Mouse (Mus musculus) olfactory bulb, adult 2 months (tissue): ENCODE results near the gene Casz1. TPM values are rescaled to one million over a fixed set of nuclear protein-coding genes. Genes with fewer than 3 reads are reported as not detected.

Experiments
- H3K27ac ChIP-seq: fragments of 200-500 bp; 2 replicates; pipeline ENCODE4 v1.5.1; 2012; ENCODE audit warnings: low read depth, low read length; ENCODE audit not compliant: insufficient read depth
- H3K4me1 ChIP-seq: fragments of 200-500 bp; 2 replicates; pipeline ENCODE4 v1.6.1; 2012; ENCODE audit warnings: low read length; ENCODE audit not compliant: control insufficient read depth, insufficient read depth
- H3K4me3 ChIP-seq: fragments of 200-500 bp; 2 replicates; pipeline ENCODE4 v1.5.1; 2012; ENCODE audit warnings: mild to moderate bottlenecking, low read depth, low read length, moderate library complexity; ENCODE audit not compliant: insufficient read depth
- CTCF ChIP-seq: fragments of 200-500 bp; IDR thresholded peaks from 2 replicates; pipeline ENCODE4 v1.5.1; 2012; ENCODE audit warnings: low read depth, mild to moderate bottlenecking, low read length, moderate library complexity; ENCODE audit not compliant: insufficient read depth
- POLR2A ChIP-seq: fragments of 200-500 bp; IDR thresholded peaks from 2 replicates; pipeline ENCODE4 v1.6.1; 2012; ENCODE audit warnings: mild to moderate bottlenecking, low read depth, low read length, moderate library complexity; ENCODE audit not compliant: insufficient read depth
- WGBS: fragments of 180-500 bp; shearing (Covaris S2); methylation state at CpG from one replicate; pipeline ENCODE4 v1.1.7; 2018; 5-methylcytosine and 5-hydroxymethylcytosine counted together
- polyA plus RNA-seq: library from polyadenylated mRNA; stranded (reverse); fragments of >200 nt; gene quantifications from 2 replicates; pipeline ENCODE4 v1.2.4, GENCODE M21; 2012; ENCODE audit warnings: low replicate concordance; ENCODE audit not compliant: missing spikeins, insufficient read depth, insufficient read length

The Casz1 gene
- polyA plus RNA-seq, 1 experiment = not detected

DNA sequence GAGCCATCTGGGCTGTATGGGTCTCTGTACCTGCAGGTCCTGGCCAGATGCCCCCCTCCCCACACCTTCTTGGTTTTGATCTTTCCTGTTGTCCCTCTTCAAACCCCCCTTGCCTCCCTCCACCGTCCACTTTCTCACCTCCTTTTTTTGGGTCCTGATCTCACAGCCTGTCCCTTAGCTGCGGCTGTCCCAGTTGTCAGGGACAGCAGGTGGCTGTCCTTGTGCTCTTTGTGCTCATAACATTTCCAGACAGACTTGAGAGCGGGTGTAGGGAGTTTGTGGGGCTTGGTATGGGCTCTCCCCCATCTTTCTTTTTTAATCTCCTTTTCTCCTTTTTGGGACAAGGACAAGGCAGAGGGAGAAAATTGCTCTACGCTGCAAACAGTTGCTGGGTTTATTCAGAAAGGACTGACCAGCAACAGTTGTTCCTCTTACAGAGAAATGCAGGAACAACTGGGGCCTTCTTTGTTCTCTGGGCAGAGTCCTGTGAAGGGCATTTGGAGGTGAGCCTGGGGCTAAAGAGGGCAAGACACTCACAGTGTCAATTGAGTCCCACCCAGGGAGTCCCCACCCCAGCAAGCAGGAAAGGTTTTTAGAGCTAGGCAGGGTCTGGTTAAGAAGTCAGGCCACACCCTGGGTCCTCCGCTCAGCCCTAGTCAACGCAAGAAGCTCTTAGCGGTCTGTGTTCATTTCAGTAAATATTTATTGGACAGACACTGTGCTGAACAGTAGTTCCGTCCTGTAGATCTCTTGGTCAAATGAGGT lies 108.8 kb downstream of the Casz1 start:
- Histone ChIP-seq H3K4me1 (peaks cover 6% of the 10 kb centered on the region), H3K27ac (no peak overlapping the region), H3K4me3 (no peak overlapping the region)
- 82% methylated on average over 8 of the region's 8 CpGs for WGBS
- TF ChIP-seq POLR2A = no peak
- no peak for TF ChIP-seq CTCF

- 64% methylated on average over 10 of the region's 10 CpGs for whole genome bisulfite sequencing
- no peak overlapping the region for H3K4me3 ChIP-seq
- no peak overlapping the region for H3K27ac ChIP-seq
- TF ChIP-seq POLR2A = no peak
- TF ChIP-seq CTCF = no peak
- H3K4me1 ChIP-seq = peaks cover 7% of the 10 kb centered on the region; the same call in 1 of the 2 replicates
These were observed 110.8 kb downstream of the Casz1 start for GRCm38 (mm10) chr4:148914863-148915622.

- no peak overlapping the region for H3K4me3 ChIP-seq
- no peak overlapping the region for H3K27ac ChIP-seq
- TF ChIP-seq POLR2A (no peak), CTCF (no peak)
- WGBS = 91% methylated on average over 15 of the region's 15 CpGs
- peaks cover 7% of the 10 kb centered on the region; the same call in 1 of the 2 replicates for H3K4me1 ChIP-seq
These were observed 111.6 kb downstream of the Casz1 start for GRCm38 (mm10) chr4:148915849-148916248.

DNA sequence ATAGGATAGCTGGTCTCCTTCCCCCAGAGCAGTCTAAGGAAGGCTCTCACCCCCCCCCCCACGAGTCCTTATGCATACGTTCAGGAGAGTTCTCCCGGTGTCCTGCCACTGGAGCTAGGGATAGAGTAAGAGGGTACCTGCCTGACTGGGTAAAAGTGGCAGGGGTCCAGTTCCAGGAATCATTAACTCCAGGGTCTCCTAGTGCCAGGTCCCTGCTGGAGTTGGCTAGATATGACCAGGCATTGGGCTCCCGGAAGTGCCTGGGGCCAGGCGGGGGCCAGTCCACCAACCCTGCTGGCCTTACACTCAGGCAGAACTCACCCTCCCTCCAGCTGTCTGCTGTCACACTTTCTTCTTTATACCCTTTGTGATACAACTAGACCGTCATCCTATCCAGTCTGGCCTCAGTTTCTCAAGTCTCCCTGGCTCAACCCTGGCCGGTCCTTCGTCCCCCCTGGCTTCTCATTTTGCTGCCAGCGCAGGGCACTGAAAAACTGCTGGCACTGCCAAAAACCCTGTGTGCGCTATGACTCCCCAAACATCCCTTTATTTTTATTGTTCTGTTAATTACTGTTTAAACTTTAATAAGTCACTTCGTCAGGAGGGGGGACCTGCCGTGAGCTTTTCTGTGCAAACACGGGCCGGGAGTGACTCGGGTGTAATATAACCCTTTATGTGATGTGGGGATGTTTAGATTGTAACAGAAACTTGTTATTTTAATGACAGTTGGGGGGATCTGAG lies 114.6 kb downstream of the Casz1 start:
- Histone ChIP-seq H3K4me1 (peaks cover 13% of the 10 kb centered on the region), H3K4me3 (no peak overlapping the region), H3K27ac (no peak overlapping the region)
- WGBS = 54% methylated on average over 15 of the region's 15 CpGs
- no peak for TF ChIP-seq CTCF
- TF ChIP-seq POLR2A = no peak

DNA sequence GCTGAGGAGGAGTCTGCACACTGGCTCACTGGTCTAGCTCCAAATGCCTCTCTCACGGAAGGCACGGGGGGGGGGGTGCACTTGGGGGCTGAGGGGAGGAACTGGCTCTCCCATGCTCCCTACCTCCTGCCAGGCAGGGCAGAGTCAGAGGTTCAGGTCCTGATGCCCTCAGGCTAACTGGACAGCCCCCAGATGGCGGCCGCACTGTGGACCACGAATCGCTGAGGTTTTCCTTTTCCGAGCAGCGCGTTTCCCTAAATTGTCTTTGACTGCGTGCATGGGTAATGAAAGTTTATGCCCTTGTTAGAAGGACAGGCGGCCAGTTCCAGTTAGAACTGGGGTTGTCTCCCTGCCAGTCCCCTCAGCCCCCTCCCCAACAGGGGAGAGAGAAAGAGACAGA lies 116.4 kb downstream of the Casz1 start:
- H3K4me1 ChIP-seq = peaks cover 14% of the 10 kb centered on the region
- no peak overlapping the region for H3K4me3 ChIP-seq
- no peak overlapping the region for H3K27ac ChIP-seq
- no peak for TF ChIP-seq CTCF
- TF ChIP-seq POLR2A = no peak
- 53% methylated on average over 11 of the region's 11 CpGs for WGBS

DNA sequence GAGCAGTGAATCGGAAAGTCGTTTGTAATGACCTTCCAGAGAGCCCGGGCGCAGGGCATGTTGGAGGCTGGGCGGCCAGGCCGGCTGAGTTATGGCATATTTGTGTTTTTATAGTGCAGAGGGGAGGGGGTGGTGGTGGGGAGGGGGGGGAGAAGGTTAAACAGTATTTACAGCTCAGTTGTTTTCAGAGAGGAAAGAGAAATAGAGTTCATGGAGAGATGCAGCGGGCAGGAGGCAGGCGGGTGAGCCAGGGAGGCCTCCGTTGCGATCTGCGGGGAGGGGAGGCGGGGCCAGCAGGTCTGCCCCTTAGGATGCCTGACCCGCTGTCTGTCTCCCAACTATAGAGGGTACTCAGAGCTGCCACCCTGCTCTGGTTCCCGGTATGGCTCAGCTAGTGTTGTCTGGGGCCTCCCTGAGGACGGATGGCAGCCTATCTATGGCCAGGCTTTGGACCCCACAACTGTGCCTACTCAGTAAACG lies 118.0 kb downstream of the Casz1 start:
- Histone ChIP-seq H3K4me3 (no peak overlapping the region), H3K4me1 (peaks cover 14% of the 10 kb centered on the region), H3K27ac (no peak overlapping the region)
- TF ChIP-seq POLR2A = no peak
- no peak for TF ChIP-seq CTCF
- 60% methylated on average over 16 of the region's 16 CpGs for WGBS

DNA sequence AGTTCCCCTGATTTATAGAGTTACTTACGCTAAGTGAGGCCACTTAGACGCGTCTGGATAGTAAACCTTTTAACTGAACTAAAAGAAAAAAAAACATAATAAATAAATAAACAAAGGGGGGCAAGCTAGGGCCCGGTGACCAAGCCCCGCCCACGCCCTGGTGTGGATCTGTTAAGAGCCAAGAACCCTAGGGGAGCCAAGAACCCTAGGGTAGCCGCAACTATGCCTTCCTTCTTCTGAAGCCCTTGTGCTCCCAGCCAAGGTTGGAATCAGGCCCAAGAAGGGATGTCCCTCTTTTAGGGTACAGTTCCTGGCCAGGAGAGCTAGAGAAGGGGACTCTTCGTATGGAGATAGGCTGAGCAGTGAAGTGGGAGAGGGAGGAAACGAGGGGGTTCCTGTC lies 119.2 kb downstream of the Casz1 start:
- 69% methylated on average over 9 of the region's 9 CpGs for WGBS
- H3K27ac ChIP-seq = no peak overlapping the region
- H3K4me3 ChIP-seq = no peak overlapping the region
- no peak for TF ChIP-seq POLR2A
- TF ChIP-seq CTCF = no peak
- peaks cover 14% of the 10 kb centered on the region for H3K4me1 ChIP-seq

- no peak overlapping the region for H3K27ac ChIP-seq
- peaks cover 12% of the 10 kb centered on the region for H3K4me1 ChIP-seq
- no peak overlapping the region for H3K4me3 ChIP-seq
- 65% methylated on average over 8 of the region's 8 CpGs for WGBS
- TF ChIP-seq CTCF = no peak
- TF ChIP-seq POLR2A = no peak
These were observed 119.7 kb downstream of the Casz1 start for GRCm38 (mm10) chr4:148923976-148924375.
